Mouse (Mus musculus): ENCODE data around the gene Mcoln2.
A peak's percentile ranks its signal among the peaks of the same experiment; 100 is the strongest.

The Mcoln2 gene

GRCm38 (mm10) chr3:146149156-146150057 lies at the start of gene Mcoln2:
Mcoln2 (plus strand) TSS chr3:146149833.
- DNase-seq (ENCODE audit: low read depth): no peak

DNA sequence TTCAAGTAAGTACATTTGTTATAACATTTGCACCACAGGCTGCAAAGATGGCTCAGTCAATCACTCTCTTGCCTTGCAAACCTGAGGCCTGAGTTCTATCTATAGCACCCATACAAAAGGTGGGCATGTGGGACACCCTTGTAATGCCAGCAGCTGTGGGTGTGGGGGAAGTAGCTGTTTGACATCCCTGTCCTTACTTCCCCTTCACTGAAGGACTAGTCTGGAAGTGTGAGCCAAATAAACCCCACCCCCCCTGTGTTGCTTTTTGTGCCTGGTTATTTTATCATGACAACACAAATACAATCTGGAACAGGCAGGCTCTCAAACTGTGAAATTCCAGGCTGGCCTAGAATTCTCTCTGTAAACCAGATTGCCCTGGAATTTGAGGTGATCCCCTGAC lies 49.7 kb upstream of the Mcoln2 start:
- no peak for DNase-seq (ENCODE audit: low read depth)

- DNase-seq (ENCODE audit: low read depth): peak; percentile 31
These were observed 47.6 kb upstream of the Mcoln2 start for GRCm38 (mm10) chr3:146102049-146102448.

GRCm38 (mm10) chr3:146107116-146107849 lies 42.4 kb upstream of the Mcoln2 start:
- DNase-seq (ENCODE audit: low read depth): peak; percentile 63

DNA sequence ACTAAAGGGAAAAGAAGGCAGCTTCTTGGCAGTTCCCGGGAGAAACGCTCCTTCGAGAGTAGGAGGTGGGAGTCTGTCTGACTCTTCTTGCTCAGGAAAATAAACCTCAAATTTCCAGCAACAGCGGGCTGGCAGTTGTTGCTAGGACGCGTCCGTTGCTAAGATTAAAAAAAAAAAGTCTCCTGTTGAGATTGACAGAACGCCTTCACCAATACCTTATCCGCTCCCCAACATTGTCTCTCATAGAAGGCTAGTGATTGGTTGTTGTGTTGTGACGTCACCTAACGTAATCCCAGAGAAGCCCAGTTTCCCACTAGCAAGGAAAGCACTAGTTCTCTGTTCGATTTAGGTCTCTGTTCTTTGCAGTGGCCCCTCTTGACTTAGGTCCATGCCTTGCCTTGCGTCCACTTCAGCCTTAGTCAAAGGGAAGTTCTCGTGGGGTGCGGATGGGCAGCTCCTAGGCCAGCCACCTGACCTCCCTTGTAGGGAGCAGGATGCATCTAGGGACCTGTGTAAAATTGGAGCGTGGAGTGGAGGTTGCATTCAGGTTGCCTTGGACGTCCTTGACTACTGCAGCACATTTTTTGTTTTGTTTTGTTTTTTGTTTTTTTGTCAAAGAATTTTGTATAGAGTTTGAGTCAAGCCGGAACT lies 41.6 kb upstream of the Mcoln2 start, which contains the start of gene Wdr63:
Wdr63 (minus strand) TSS at position 210 of the 651 bp plus-strand sequence.
- peak; percentile 61 for DNase-seq (ENCODE audit: low read depth)

- peak; percentile 15 for DNase-seq (ENCODE audit: low read depth)
These were observed 40.7 kb upstream of the Mcoln2 start for GRCm38 (mm10) chr3:146108945-146109344.

DNA sequence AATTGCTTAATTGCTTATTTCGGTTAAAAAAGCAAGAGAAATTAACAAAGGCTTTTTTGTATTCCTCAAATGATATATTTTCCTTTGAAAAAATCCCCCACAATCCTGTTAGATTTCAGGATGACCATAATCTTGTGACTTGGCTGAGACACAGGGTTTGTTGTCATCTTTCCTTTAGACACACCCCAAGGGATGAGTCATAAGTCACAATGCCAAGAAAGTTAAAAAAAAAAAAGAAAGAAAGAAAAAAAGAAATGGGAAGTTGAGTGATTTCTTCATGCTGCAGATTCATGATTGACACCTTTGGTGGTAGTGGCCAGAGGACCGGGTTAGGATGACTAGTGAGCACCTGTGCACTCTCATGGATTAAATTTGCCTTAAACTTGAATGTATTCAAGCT lies 39.3 kb upstream of the Mcoln2 start:
- DNase-seq (ENCODE audit: low read depth): peak; percentile 90

DNA sequence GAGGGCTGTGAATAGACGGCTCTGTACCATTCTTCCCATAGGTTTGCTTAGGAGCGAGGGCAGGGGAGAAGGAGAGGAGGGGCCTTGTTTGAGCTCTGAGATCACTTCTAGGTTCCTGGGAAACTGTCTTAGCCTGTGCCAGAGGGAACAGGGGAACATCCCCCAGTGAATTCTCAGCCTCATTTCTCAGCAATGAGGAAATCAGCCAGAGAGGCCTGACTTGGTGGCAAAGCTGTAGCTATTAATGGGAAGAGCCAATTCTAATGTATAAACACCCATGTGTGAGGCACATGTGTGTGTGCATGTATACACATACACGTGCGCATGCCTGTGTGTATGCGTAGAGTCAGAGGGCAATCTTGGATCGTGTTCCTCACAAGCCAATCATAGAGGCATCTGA lies 38.7 kb upstream of the Mcoln2 start:
- DNase-seq (ENCODE audit: low read depth): peak; percentile 71

- DNase-seq (ENCODE audit: low read depth): no peak
These were observed 32.2 kb upstream of the Mcoln2 start, which contains the start of gene Mcoln3 for GRCm38 (mm10) chr3:146117258-146117996. Mcoln3 (plus strand) TSS chr3:146117450.

GRCm38 (mm10) chr3:146117997-146118457 lies 31.6 kb upstream of the Mcoln2 start:
- DNase-seq (ENCODE audit: low read depth): no peak

- DNase-seq (ENCODE audit: low read depth): no peak
These were observed 28.1 kb upstream of the Mcoln2 start for GRCm38 (mm10) chr3:146121310-146122124.

DNA sequence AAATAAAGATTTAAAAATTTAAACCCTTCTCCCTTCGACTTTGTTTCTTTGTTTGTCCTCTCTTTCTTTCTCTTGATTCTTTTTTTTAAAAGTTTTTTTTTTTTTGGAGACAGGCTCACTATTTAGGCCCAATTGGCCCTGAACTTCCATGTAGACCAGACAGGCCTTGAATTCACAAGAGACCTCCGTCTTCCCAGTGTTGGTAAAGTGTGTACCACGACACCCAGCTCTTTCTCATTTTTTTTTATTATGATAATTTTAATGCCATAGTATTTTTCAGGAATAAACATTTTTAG lies 27.6 kb upstream of the Mcoln2 start:
- no peak for DNase-seq (ENCODE audit: low read depth)

GRCm38 (mm10) chr3:146122807-146123463 lies 26.7 kb upstream of the Mcoln2 start:
- no peak for DNase-seq (ENCODE audit: low read depth)

DNA sequence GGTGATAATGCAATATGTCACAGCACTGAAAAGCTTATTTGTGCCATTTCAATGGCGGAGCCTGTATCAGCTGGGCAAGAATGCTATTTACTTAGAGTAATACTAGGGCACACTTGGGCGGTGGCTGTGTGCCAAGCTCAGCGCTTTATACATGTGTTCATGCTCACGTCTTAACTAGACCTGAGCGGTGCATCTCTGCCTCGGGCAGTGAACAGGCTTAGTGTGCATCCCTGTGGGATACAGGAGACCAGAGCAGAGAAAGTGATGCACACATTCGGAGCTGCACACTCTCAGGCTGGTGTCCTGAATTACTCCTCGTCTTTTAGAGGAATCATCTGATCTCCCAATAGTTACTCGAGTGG lies 26.2 kb upstream of the Mcoln2 start:
- DNase-seq (ENCODE audit: low read depth): peak; percentile 29

DNA sequence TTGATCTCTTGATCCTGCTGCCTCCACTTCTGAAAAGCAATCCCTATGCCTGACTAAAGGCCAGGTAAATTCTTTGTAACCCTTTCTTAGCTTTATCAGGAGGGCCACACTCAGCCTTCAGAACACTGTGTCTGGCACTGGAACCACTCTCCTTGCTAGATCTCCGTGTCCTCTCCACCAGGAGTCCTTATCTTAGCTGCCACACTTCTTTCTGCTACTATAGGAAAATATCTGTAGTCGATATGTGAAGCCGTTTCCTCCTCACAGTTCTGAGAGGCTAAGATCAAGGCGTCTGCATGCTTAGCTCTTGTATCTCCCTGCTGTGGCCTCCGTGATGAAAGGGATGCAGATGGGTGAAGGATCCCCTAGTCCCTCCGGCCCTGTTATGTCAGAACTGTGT lies 22.4 kb upstream of the Mcoln2 start:
- no peak for DNase-seq (ENCODE audit: low read depth)

GRCm38 (mm10) chr3:146134834-146135233 lies 14.8 kb upstream of the Mcoln2 start:
- no peak for DNase-seq (ENCODE audit: low read depth)

DNA sequence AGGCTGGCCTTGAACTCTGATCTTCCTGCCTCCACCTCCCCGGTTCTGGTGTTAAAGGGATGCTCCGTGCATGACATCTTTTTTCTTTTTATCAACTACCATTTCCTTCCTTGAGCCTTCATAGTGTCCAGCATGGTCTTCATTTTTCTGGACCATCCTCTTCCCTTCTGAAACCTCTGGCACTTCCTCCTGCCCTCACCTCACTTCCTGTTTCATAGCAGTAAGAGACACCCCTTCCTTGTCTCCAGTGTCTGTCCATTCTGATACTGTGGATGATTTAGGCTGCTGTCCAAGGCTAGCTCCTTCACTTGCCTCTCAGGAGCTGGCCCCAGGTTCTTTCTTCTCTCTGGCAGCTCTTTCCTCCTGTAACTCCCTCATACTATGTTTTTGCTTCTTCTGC lies 14.2 kb upstream of the Mcoln2 start:
- DNase-seq (ENCODE audit: low read depth): no peak

GRCm38 (mm10) chr3:146136422-146136821 lies 13.2 kb upstream of the Mcoln2 start:
- DNase-seq (ENCODE audit: low read depth): peak; percentile 19

GRCm38 (mm10) chr3:146140276-146140675 lies 9.4 kb upstream of the Mcoln2 start:
- no peak for DNase-seq (ENCODE audit: low read depth)

GRCm38 (mm10) chr3:146142523-146142922 lies 7.1 kb upstream of the Mcoln2 start:
- DNase-seq (ENCODE audit: low read depth): peak; percentile 41

Data from NIH3T3 (cell line).